Mouse (Mus musculus): ENCODE data around the gene Chd1l.

DNA sequence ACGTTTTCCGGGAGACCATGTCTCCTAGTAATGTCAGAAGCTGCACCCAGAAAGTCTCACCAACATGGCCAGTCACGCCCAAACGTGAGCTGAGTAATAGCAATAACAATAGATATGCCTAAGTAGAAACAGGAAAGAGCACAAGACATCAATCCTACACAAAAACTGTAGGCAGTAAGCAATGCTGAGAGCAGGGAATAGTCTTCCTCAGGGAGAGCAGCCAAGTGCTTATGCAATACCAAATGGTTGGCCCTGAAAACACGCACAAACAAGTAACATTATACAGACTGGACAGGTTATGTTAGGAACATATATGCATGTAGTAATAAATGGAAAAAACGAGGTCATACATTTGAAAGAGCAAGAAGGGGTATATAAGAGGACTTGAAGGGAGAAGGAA, 39.5 kb upstream of the Chd1l start:
- TF ChIP-seq CTCF (IDR thresholded peaks at IDR 0.05; ENCODE audit: low read depth, low read length) = no peak
- TF ChIP-seq POLR2AphosphoS5 (IDR thresholded peaks at IDR 0.05; ENCODE audit: insufficient replicate concordance, low read depth, low read length) = no peak
- no peak for TF ChIP-seq TAL1 (conservative IDR thresholded peaks at IDR 0.05; ENCODE audit: low read depth, low read length)
- TF ChIP-seq GATA1 (IDR thresholded peaks at IDR 0.05; ENCODE audit: borderline replicate concordance, low read length) = no peak
